Mouse (Mus musculus) 3134 (cell line): ENCODE results near the gene Slc25a30.

Experiments
- DNase-seq: peaks from one replicate; pipeline ENCODE4 v3.0.0-alpha.2; 2011; ENCODE audit warnings: low spot score; ENCODE audit not compliant: insufficient read length; ENCODE audit errors: extremely low read depth

The Slc25a30 gene

DNA sequence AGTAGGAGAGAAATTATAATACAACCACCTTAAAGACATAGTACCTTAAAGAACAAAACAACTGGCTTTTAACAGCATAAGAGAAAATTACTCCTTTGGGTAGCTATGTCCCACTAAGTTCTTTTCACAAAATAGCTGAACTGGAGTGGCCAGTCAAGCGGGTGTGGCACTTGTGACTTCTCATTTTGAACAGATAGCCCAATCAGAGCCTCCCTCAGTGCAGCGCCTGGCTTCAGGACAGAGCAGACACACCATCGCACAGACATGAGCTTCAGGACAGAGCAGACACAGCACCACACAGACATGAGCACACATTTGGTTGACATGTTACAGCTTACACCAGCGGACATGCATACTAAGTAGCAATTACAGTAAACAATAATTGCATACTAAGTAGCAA, 35.8 kb downstream of the Slc25a30 start:
- DNase-seq: no peak

DNA sequence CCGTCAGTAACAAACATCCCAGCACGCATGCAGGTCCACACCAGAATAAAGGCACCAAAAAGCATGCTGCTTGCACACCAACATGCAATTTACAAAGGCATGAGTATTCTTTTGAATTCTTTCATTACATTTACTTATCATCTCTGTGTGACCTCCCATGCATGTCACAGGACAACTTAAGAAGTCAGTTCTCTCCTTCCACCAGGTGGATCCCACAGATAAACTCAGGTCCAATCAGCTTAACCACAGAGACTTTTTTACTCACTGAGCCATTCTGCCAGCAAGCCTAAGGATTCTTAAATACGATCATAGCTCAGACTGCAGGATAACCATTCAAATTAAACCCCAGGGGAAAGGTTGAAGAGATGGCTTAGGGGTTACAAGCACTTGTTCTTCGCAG, 37.7 kb downstream of the Slc25a30 start:
- DNase-seq: no peak

DNA sequence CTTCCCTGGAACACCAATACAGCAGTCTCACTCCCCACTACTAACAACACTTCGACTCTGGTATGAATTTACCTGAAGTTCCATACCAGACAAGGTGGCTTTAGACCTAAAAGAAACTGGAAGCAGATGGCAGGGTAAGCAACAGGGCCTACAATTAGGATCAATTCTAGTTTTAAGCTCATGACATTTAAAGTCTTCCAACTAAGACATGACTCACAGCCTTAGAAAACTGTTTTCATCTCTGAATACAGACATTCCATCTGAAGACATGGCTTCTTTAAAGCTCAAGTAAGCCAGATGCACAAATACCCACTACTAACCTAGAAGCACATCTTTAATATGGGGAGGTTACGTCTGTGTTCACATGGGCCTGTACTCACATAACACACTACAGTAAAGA, 38.9 kb downstream of the Slc25a30 start:
- DNase-seq: no peak

DNA sequence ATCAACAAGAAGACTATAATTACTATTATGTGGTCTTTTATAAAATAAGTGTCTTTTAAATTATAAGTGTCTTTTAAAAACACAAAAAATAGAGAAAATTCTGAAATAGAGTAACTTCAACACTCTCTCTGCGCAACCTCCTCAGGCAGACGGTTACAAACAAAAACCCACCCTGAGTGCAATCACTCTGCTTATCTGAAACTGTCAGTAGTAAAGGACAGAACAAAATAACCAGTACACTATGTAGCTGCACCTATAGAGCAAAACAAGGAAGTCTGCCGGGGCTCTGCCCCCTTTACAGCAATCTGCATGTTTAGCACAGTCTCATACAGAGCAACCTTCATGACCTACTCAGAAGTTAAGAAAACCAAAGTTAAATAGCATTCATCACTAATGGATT, 44.9 kb downstream of the Slc25a30 start:
- DNase-seq: no peak

DNA sequence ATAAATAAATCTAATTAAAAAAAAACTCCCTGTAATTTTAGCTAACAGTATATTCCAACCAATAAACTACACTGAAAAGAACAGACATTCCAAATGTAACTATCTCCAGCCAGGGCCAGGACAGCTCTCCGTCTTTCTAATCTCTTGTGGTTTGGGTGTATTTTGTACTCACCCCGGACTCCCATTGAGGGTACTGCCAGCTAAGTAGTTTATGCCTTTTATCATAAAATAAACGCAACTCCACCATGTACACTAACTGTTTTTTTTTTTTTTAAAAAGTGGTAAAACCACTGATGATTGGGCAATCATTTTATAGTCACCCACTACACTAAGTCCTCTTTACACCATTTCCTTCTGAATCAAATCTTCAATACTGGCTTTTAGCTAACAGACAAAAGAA, 51.2 kb downstream of the Slc25a30 start:
- DNase-seq: no peak

DNA sequence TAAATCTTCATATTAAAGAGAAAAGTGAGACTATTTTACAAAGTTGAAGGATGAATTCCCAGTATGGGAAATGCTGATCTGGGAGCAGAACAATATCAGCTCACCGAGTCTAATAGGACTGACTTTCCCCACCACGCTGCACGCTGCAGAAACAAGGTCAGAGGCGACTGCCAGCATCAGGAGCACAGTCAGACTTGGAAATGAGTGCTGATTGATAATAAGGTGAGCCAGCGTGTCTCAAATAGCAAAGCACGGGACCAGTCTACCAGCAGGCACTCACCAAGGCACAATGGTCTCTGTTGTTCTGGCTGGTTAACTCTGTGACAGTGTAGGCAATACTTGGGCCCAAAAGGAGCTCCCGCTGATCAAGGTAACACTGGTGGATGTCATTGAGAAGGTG, 54.2 kb downstream of the Slc25a30 start:
- no peak for DNase-seq

DNA sequence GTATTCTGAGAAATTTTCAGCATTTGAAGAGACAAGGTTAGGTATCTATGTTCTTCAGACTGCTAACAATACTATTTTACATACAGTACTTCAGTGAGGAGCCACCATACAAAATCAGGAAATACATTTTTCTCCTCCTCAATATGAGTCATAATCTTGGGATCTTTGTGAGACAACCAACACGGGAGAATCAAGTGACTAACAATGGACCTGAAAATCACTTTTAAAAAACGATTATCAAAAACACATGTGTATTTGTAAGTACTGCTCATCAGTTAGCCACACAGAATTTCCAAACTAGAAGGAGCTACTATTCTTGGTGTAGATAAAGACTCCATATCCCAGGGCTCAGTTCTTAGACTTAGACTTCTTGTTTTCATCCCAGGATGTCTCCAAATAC, 55.5 kb downstream of the Slc25a30 start:
- no peak for DNase-seq

DNA sequence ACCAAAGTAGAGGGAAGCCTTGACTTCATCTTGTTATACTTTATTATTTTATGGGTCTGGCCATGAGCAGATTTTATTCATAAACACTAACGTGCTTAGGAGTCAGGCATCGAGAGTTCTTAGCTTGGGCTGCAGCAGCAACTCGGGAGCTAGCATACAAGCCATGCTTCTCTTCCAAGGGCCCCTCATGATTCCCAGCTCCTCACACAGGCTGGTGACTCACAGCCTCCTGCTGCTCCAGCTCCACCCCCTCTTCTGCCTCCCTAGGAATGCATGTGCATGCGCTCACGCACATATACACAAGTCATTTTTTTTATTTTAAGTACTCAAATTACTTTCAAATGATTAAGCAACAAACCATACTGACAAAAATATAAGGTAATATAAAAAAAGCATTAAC, 58.7 kb downstream of the Slc25a30 start:
- DNase-seq: no peak

DNA sequence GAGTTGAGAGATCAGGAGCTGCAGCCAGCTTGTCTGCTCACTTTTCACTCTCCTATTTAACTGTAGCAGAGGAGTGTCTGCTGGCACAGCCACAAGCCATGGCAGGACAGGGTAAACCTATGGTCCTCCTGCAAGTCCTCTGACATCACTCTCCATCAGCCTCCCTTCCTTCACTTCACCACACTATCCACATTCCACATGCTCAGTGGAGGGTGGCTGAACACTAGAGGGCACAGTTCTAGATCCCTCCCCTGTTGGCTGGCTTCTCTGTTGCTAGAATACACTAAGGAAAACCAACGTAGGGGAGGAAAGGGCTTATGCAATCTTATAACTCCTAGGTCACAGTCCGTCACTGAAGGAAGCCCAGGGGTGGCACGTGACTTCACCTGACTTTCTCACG, 59.8 kb downstream of the Slc25a30 start:
- no peak for DNase-seq

DNA sequence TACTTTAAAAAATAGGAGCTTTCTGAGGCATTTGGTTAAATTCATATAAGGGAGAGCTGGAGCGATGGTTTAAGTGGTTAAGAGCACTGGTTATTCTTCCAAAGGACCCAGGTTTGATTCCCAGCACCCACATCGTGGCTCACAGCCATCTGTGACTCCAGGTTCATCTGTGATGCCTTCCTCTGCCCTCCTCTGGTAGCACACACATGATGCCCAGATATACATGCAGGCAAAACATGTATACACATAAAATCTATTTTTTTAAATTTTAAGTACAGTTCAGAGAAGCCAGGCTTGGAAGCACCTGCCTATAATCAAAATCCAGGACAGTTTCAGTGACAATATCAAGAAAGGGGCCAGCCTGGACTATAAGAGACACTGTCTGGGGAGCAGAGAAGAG, 64.0 kb downstream of the Slc25a30 start:
- DNase-seq: no peak

DNA sequence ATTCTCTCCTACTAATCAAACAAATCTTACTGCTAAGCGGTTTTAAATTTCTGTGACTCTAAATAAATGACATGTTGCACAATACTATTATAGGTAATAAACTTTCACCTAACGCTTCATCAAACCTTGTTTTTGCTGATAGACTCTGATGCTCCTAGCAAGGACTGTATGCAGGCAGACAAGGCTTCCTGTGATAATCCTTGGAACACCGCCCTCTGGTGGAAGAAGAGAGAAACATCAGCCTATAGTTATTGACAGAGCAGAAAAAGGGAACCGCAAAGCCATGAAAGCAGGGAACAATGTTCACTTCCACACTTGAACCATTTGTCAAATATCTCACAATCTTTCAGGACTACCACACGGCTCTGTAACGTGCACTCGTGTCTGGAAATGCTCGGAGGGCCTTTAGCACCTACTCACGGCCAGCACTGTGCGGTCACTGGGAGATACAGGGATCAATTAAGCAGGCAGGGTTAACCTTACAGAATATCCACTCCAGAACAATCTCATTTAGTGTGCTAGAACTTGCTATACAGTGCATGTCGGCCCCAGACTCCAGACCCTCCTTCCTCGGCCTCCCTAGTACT, 64.8 kb downstream of the Slc25a30 start:
- no peak for DNase-seq

DNA sequence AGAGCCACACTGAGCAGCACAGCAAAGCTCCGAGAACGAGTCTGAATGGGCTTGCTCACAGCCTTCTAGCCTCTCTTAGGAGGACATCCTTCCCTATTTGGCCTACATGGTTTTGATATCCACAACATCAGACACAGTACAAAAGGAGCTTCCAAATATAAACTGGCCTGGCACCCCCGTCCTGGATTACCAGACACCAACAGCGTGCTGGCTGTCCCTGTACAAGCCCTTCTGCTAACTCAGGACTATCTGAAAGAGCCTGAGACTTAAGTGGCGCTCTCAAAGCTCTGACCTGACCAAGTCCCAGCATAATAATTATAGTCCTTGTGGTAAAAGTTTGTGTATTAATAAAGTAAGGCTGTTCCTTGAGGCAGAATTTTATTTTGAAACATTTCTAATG, 66.7 kb downstream of the Slc25a30 start:
- no peak for DNase-seq

DNA sequence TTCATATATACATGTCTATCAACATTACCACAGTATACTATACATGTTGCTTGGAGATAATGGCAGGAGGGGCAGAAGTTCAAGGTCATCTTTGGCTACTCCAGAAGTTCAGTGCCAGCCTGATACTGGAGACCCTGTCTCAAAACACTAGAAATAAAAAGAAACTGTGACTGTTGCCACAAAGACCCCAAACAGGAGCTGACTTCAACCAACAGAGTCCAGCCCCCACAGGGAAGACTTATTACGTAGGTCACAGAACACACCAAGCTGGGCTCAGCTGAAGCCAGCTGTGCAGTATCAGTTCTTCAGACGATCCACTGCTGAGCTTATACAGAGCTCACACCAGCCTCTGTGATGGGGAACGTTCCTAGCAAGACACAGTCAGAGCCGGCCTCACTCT, 70.4 kb downstream of the Slc25a30 start:
- no peak for DNase-seq

DNA sequence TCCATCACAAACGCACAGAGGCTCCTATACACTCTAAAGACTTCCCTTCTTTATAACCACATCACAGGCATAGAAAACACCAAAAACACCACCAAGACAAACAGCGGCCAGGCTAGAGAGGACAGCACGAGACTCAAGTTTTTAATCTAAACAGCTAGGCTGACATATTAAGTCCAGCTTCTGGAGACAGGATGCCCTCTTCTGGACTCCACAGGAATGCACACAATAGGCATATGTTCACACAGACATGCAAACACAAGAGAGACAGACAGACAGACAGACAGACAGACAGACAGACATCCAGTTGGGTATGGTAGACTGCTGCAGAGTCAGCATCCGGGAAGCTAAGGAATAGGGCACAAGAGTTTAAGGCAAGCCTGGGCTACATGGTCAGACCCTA, 73.2 kb downstream of the Slc25a30 start:
- no peak for DNase-seq

DNA sequence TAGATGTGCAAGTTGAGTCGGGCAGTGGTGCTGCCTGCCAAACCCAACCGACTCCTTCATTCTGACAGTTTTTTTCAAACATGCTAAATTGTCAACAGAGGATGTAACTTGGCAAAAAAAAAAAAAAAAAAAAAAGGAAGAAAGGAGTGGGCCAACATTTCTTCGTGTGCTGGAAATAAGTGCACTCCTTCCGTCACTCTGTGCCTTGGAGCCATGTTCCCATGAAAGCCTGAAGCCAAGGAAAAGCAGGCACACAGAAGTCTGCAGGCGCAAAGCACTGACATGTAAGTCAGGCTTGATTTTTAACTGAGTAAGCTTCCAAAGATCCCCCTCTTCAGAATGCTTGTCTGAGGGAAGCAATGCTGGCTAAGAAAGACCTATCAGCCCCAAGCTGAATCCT, 74.2 kb downstream of the Slc25a30 start:
- DNase-seq: no peak

DNA sequence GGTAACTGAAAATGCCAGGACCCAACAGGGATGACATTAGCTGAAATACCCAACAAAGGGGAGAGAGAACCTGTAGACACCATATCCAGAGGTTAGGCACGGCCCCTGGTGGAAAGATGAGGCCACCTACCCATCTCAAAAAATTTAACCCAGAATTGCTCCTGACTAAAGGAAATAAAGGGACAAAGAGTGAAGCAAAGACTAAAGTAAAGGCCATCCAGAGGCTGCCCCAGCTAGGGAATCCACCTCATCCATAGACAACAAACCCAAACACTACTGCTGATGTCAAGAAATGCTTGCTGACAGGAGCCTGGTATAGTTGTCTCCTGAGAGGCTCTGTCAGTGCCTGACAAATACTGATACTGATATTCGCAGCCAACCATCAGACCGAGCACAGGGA, 75.1 kb downstream of the Slc25a30 start:
- no peak for DNase-seq
